Mouse (Mus musculus) liver, postnatal 0 days (tissue): ENCODE measurements at regions not wholly inside any gene's neighbourhood (a gene's known extent, or its start where the extent isn't known, plus 50 kb on each side); places are given as distances from the start of the nearest gene placed in this dataset.

Source experiments
- ATAC-seq: fragments of 200-750 bp; cut with Nextera tagmentation; 2 replicates; pipeline ENCODE4 v1.8.0; 2017; ENCODE audit warnings: mild to moderate bottlenecking, moderate library complexity
- DNase-seq: peaks from one replicate; pipeline ENCODE4 v3.0.0-alpha.2; 2016
- H3K27ac ChIP-seq: fragments of 300-500 bp; sonication (generic); 2 replicates; pipeline ENCODE4 v1.5.1; 2014; ENCODE audit warnings: antibody characterized with exemption, moderate library complexity, mild to moderate bottlenecking, low read depth
- H3K27me3 ChIP-seq: fragments of 300-500 bp; sonication (generic); 2 replicates; pipeline ENCODE4 v1.6.1; 2014; ENCODE audit warnings: low read length, control low read depth, mixed read lengths; ENCODE audit not compliant: insufficient read depth
- H3K36me3 ChIP-seq: fragments of 300-500 bp; sonication (generic); replicated peaks from 2 replicates; pipeline ENCODE4 v1.6.1; 2014; ENCODE audit warnings: mild to moderate bottlenecking, control low read depth, low read length, moderate library complexity, mixed read lengths; ENCODE audit not compliant: insufficient read depth
- H3K4me1 ChIP-seq: fragments of 300-500 bp; sonication (generic); 2 replicates; pipeline ENCODE4 v1.6.1; 2014; ENCODE audit warnings: antibody characterized with exemption, mild to moderate bottlenecking, control low read depth; ENCODE audit not compliant: insufficient read depth
- H3K4me2 ChIP-seq: fragments of 300-500 bp; sonication (generic); 2 replicates; pipeline ENCODE4 v1.6.1; 2014; ENCODE audit warnings: low read depth, mild to moderate bottlenecking, low read length, moderate library complexity, mixed read lengths
- H3K4me3 ChIP-seq: fragments of 300-500 bp; sonication (generic); 2 replicates; pipeline ENCODE4 v1.5.1; 2014; ENCODE audit warnings: low read depth, low read length
- H3K9ac ChIP-seq: fragments of 300-500 bp; sonication (generic); replicated peaks from 2 replicates; pipeline ENCODE4 v1.6.1; 2014; ENCODE audit warnings: mild to moderate bottlenecking, moderate library complexity
- H3K9me3 ChIP-seq: fragments of 300-500 bp; sonication (generic); 2 replicates; pipeline ENCODE4 v1.6.1; 2016; ENCODE audit warnings: mild to moderate bottlenecking, control low read depth, low read length, mixed read lengths
- CTCF ChIP-seq: sonication (generic); IDR thresholded peaks from 2 replicates; pipeline ENCODE4 v1.5.1; 2016; ENCODE audit warnings: antibody characterized with exemption, low read depth
- EP300 ChIP-seq: IDR thresholded peaks from 2 replicates; pipeline ENCODE4 v1.6.1; 2016; ENCODE audit warnings: antibody characterized with exemption, low read depth, mild to moderate bottlenecking
- WGBS: fragments of 180-500 bp; shearing (Covaris S2); extraction: QIAGEN DNeasy Blood & Tissue Kit; methylation state at CpG from one replicate; pipeline ENCODE4 v1.1.7; 2014; ENCODE audit not compliant: insufficient replicate concordance; 5-methylcytosine and 5-hydroxymethylcytosine counted together

DNA sequence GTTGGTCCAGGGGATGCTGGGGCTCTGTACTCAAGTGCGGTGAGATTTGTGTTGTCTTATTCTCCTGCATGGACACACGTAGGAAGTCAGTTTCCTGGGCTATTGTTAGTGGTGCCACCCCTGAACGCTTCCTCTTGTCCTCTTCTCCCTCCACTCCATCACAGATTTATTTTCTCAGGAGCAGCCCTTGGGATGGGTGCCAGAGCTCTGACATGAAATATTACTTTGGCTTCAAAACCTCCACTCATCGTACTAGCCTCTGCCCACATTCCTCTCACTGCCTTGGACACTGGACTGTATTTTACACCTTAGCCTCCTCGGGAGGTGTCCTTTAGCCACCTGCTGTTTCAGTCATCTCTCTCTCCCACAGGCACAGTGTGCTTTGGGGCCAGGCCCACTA, 139.6 kb downstream of the Efnb1 start:
- DNase-seq (no peak), ATAC-seq (no peak)
- Histone ChIP-seq H3K4me2 (no peak overlapping the region), H3K27me3 (no peaks in the 10 kb centered on the region), H3K4me3 (no peak overlapping the region), H3K9me3 (no peaks in the 10 kb centered on the region), H3K9ac (no peak overlapping the region), H3K36me3 (no peaks in the 10 kb centered on the region), H3K4me1 (no peaks in the 10 kb centered on the region), H3K27ac (no peak overlapping the region)
- TF ChIP-seq CTCF (no peak), EP300 (no peak)
- 78% methylated on average over 5 of the region's 5 CpGs for WGBS

DNA sequence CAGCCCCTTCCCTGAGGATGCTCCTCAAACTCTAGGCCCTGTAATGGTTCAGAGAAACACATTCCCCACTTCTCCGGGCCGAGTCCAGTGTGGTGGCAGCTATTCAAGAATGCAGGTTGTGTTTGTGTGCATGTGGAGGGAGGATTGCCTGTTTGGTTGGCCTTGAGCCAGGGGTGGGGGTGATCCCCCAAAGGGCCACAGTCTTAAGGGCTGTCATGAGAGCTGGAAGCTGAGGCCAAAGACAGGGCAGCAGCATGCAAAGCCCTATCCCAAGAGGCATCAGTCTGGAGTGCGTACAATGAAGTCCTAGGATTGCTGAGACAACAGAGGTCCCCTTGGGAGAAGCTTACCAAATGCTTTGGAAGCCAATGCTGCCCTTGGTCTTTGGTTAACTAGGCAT, 136.0 kb downstream of the Efnb1 start:
- H3K4me3 ChIP-seq, result no peak overlapping the region
- H3K4me2 ChIP-seq, result no peak overlapping the region
- no peak overlapping the region for H3K27ac ChIP-seq
- H3K36me3 ChIP-seq, result no peaks in the 10 kb centered on the region
- TF ChIP-seq CTCF (no peak), EP300 (no peak)
- no peaks in the 10 kb centered on the region for H3K9me3 ChIP-seq
- WGBS, result 70% methylated on average over 3 of the region's 3 CpGs
- DNase-seq (no peak), ATAC-seq (no peak)
- no peaks in the 10 kb centered on the region for H3K4me1 ChIP-seq
- H3K9ac ChIP-seq, result no peak overlapping the region
- no peaks in the 10 kb centered on the region for H3K27me3 ChIP-seq

DNA sequence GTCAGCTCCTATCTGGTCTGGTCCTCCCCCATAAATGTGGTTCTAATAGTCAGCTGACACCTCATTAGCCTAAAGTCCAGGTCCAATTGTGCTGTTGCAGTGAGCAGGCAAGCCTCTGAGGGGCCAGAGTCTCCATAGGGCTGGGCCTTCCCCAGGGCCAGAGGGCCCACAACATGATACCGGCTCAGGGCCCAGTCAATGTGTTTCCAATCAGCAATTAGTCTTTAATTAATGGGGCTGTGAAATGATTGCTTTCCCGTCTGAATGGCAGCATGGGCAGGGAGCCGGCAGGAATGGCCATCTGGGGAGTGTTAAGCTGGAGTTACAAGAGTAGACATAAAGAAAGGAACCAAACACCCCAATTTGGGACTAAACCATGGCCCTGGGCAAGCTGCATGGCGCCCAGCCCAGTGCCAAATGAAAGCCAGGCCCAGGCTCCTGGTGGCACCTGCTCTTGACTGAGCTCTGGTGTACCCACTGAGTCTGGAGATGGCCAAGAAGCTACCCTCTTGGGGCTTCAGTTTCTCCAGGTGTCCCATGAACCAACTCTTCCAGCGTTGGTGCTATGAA, 113.2 kb downstream of the Efnb1 start:
- ATAC-seq, result no peak
- DNase-seq, result no peak
- no peaks in the 10 kb centered on the region for H3K36me3 ChIP-seq
- no peaks in the 10 kb centered on the region for H3K9me3 ChIP-seq
- 0 out of 2 replicates have a peak, but pooled peaks cover 3% of the 10 kb centered on the region for H3K27me3 ChIP-seq
- no peak overlapping the region for H3K4me3 ChIP-seq
- no peaks in the 10 kb centered on the region for H3K4me1 ChIP-seq
- WGBS, result 67% methylated on average over 5 of the region's 5 CpGs
- TF ChIP-seq CTCF (no peak), EP300 (no peak)
- no peak overlapping the region for H3K4me2 ChIP-seq
- H3K9ac ChIP-seq, result no peak overlapping the region
- no peak overlapping the region for H3K27ac ChIP-seq

DNA sequence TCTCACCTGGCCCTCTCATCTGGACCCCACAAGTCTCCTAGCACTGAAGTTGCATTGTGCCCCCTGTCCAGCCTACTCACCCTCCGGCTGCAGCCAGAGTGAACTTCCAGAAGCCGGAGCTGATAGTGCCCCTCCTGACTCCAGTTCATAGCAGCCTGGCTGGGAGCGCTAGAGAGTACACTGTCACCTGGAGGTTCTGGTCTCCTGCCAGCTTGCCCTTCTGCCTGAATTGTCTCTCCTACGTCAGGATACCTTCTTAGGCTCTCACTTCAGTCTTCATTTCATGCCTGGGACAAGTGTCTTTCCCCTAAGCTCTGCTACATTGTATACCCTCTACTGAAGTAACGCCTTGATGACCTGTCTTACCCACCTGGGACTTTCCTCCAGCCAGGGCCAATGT, 112.3 kb downstream of the Efnb1 start:
- no peak for DNase-seq
- TF ChIP-seq CTCF (no peak), EP300 (no peak)
- no peaks in the 10 kb centered on the region for H3K9me3 ChIP-seq

DNA sequence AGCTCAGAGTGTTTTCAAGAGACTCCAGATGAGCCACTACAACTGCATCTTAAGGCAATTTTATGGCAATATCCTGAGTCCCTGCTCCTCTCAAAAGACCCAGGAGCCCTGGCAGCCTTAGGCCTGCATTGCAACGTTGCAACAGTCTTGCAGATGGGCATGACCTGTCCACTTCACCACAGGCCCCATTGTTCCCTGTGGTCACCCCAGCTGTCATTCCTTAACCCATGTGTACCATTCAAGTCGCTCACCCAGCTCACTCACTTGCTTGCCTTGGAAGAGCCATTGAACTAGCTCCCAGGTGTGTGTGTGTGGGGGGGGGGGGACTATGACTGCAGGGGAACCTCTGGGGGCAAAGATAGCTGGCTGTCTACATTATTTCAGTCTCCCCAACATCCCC, 110.8 kb downstream of the Efnb1 start:
- peaks cover 7% of the 10 kb centered on the region; the same call in 1 of the 2 replicates for H3K27me3 ChIP-seq
- 64% methylated on average over 2 of the region's 2 CpGs for WGBS
- no peak for TF ChIP-seq EP300
- no peak for TF ChIP-seq CTCF

More for the DNA sequence above, 112.3 kb downstream of the Efnb1 start:
- Histone ChIP-seq H3K27me3 (0 out of 2 replicates have a peak, but pooled peaks cover 3% of the 10 kb centered on the region), H3K4me1 (no peaks in the 10 kb centered on the region), H3K27ac (no peak overlapping the region), H3K4me3 (no peak overlapping the region), H3K9ac (no peak overlapping the region), H3K36me3 (no peaks in the 10 kb centered on the region), H3K4me2 (no peak overlapping the region)
- WGBS, result 88% methylated on average over 5 of the region's 5 CpGs
- ATAC-seq, result no peak

DNA sequence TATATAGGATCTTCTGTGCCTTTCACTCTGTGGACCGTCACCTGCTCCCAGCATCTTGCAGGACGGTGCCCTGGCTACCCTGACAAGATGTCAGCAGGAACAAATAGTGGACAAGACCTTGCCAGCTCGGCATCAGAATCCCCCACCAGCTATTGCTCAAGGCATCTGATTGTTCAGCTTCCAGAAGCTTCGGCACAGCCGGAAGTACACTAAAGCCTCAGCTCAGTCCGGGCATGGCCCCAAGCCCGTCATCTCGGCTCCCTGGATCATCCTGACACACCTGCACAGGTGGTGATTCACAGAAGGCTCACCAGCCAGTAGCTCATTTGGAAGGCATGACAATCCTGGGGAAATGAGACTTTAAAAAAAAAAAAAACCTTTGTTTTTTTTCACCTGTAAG, 110.1 kb downstream of the Efnb1 start:
- DNase-seq, result no peak
- Histone ChIP-seq H3K27ac (no peak overlapping the region), H3K4me1 (no peaks in the 10 kb centered on the region), H3K4me3 (no peak overlapping the region), H3K9me3 (no peaks in the 10 kb centered on the region), H3K9ac (no peak overlapping the region), H3K27me3 (peaks cover 7% of the 10 kb centered on the region; the same call in 1 of the 2 replicates), H3K36me3 (no peaks in the 10 kb centered on the region), H3K4me2 (no peak overlapping the region)
- ATAC-seq, result no peak
- 81% methylated on average over 8 of the region's 8 CpGs for WGBS
- no peak for TF ChIP-seq CTCF
- no peak for TF ChIP-seq EP300

More for the DNA sequence above, 110.8 kb downstream of the Efnb1 start:
- ATAC-seq (no peak), DNase-seq (no peak)
- no peaks in the 10 kb centered on the region for H3K36me3 ChIP-seq
- no peak overlapping the region for H3K27ac ChIP-seq
- no peaks in the 10 kb centered on the region for H3K4me1 ChIP-seq
- no peak overlapping the region for H3K4me3 ChIP-seq
- H3K4me2 ChIP-seq, result no peak overlapping the region
- H3K9me3 ChIP-seq, result no peaks in the 10 kb centered on the region
- H3K9ac ChIP-seq, result no peak overlapping the region

DNA sequence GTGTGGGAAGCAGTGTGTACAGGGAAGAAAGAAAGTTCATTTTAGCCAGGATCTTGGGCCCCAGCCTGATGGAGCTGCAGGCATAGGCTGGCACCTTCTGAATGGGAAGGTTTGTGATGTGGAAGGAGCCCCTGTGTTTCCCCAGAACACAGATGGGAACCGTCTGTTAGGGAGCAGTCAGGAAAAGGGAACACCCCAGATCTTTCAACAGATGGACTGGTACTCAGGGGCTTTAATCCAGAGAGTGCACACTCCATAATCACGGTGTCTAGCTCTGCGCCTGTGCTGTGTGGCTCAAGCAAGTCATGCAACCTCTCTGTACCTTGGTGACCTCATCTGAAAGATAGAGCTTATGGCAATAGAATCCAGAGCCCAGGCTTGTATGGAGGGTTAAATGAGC, 109.6 kb downstream of the Efnb1 start:
- Histone ChIP-seq H3K27ac (no peak overlapping the region), H3K9me3 (no peaks in the 10 kb centered on the region), H3K4me1 (no peaks in the 10 kb centered on the region), H3K36me3 (no peaks in the 10 kb centered on the region), H3K4me3 (no peak overlapping the region), H3K9ac (no peak overlapping the region), H3K4me2 (no peak overlapping the region), H3K27me3 (peaks cover 7% of the 10 kb centered on the region; the same call in 1 of the 2 replicates)
- TF ChIP-seq EP300, result no peak
- TF ChIP-seq CTCF, result no peak
- DNase-seq (no peak), ATAC-seq (no peak)
- 64% methylated on average over 3 of the region's 3 CpGs for WGBS
